Mouse (Mus musculus): ENCODE data around the gene Inpp4b. TPM values are rescaled to one million over a fixed set of nuclear protein-coding genes. Genes with fewer than 3 reads are reported as not detected.

Inpp4b gene
- polyA plus RNA-seq (2015; fragmentation: Nextera tagmentation; extraction: Ambion mirVana): 10.6 and 12.5 TPM in 2 replicates

GRCm38 (mm10) chr8:81342236-81342998, at the start of gene Inpp4b:
Inpp4b (plus strand) TSS chr8:81342556.
- Histone ChIP-seq H3K9ac (replicated peaks) (peak within 1 kb of the TSS; percentile 64), H3K9me3 (replicated peaks) (no peaks in the 10 kb centered on the region), H3K4me2 (peak within 1 kb of the TSS; percentile 94), H3K4me1 (peaks cover 18% of the 10 kb centered on the region), H3K4me3 (replicated peaks) (peak within 1 kb of the TSS; percentile 73), H3K36me3 (no peaks in the 10 kb centered on the region), H3K27me3 (replicated peaks) (no peaks in the 10 kb centered on the region), H3K27ac (replicated peaks) (peak within 1 kb of the TSS; percentile 75)
- under 1% methylated on average over 46 of the region's 46 CpGs for WGBS
- peak; percentile 89 for ATAC-seq (ENCODE audit: low FRiP score)

GRCm38 (mm10) chr8:81335250-81335649, 7.1 kb upstream of the Inpp4b start:
- Histone ChIP-seq H3K9me3 (replicated peaks) (no peaks in the 10 kb centered on the region), H3K4me3 (replicated peaks) (no peak overlapping the region), H3K36me3 (no peaks in the 10 kb centered on the region), H3K4me1 (no peaks in the 10 kb centered on the region), H3K9ac (replicated peaks) (no peak overlapping the region), H3K27me3 (replicated peaks) (no peaks in the 10 kb centered on the region), H3K27ac (replicated peaks) (no peak overlapping the region), H3K4me2 (no peak overlapping the region)
- ATAC-seq (ENCODE audit: low FRiP score): no peak
- WGBS: 78% methylated on average over 2 of the region's 2 CpGs

- WGBS: 41% methylated on average over 5 of the region's 5 CpGs
- peak overlapping the region; percentile 73 for H3K4me3 ChIP-seq (replicated peaks)
- H3K9ac ChIP-seq (replicated peaks): no peak overlapping the region; the same call in 1 of the 2 replicates
- H3K4me2 ChIP-seq: peak overlapping the region; percentile 94
- H3K4me1 ChIP-seq: peaks cover 18% of the 10 kb centered on the region
- no peak; the same call in 1 of the 2 replicates for ATAC-seq (ENCODE audit: low FRiP score)
- H3K36me3 ChIP-seq: no peaks in the 10 kb centered on the region
- no peak overlapping the region for H3K27ac ChIP-seq (replicated peaks)
- no peaks in the 10 kb centered on the region for H3K27me3 ChIP-seq (replicated peaks)
- no peaks in the 10 kb centered on the region for H3K9me3 ChIP-seq (replicated peaks)
Observed at GRCm38 (mm10) chr8:81341191-81341590, 1.2 kb upstream of the Inpp4b start.

- H3K36me3 ChIP-seq: no peaks in the 10 kb centered on the region
- no peaks in the 10 kb centered on the region for H3K9me3 ChIP-seq (replicated peaks)
- under 1% methylated on average over 22 of the region's 23 CpGs for WGBS
- peak overlapping the region; percentile 64 for H3K9ac ChIP-seq (replicated peaks)
- H3K4me1 ChIP-seq: peaks cover 18% of the 10 kb centered on the region
- no peaks in the 10 kb centered on the region for H3K27me3 ChIP-seq (replicated peaks)
- peak overlapping the region; percentile 94 for H3K4me2 ChIP-seq
- peak; percentile 81 for ATAC-seq (ENCODE audit: low FRiP score)
- H3K4me3 ChIP-seq (replicated peaks): peak overlapping the region; percentile 73
- H3K27ac ChIP-seq (replicated peaks): peak overlapping the region; percentile 75
Observed at GRCm38 (mm10) chr8:81341591-81342235, 643 bp upstream of the Inpp4b start.

GRCm38 (mm10) chr8:81342999-81343302, 595 bp downstream of the Inpp4b start:
- Histone ChIP-seq H3K4me3 (replicated peaks) (peak overlapping the region; percentile 73), H3K4me1 (peaks cover 18% of the 10 kb centered on the region), H3K36me3 (no peaks in the 10 kb centered on the region), H3K27me3 (replicated peaks) (no peaks in the 10 kb centered on the region), H3K4me2 (peak overlapping the region; percentile 94), H3K9ac (replicated peaks) (peak overlapping the region; percentile 64), H3K27ac (replicated peaks) (no peak overlapping the region), H3K9me3 (replicated peaks) (no peaks in the 10 kb centered on the region)
- ATAC-seq (ENCODE audit: low FRiP score): peak; percentile 11; the same call in 1 of the 2 replicates
- 23% methylated on average over 3 of the region's 3 CpGs for WGBS

- 93% methylated on average over 2 of the region's 2 CpGs for whole genome bisulfite sequencing
- Histone ChIP-seq H3K4me2 (peak overlapping the region; percentile 94; the same call in 1 of the 2 replicates), H3K27ac (replicated peaks) (no peak overlapping the region), H3K9me3 (replicated peaks) (no peaks in the 10 kb centered on the region), H3K27me3 (replicated peaks) (no peaks in the 10 kb centered on the region), H3K9ac (replicated peaks) (no peak overlapping the region), H3K36me3 (no peaks in the 10 kb centered on the region), H3K4me3 (replicated peaks) (no peak overlapping the region), H3K4me1 (peaks cover 18% of the 10 kb centered on the region)
- ATAC-seq (ENCODE audit: low FRiP score): no peak
Observed at GRCm38 (mm10) chr8:81345170-81345697, 2.9 kb downstream of the Inpp4b start.

- Histone ChIP-seq H3K27ac (replicated peaks) (no peak overlapping the region), H3K4me2 (no peak overlapping the region), H3K4me3 (replicated peaks) (no peak overlapping the region), H3K4me1 (no peaks in the 10 kb centered on the region), H3K9ac (replicated peaks) (no peak overlapping the region), H3K9me3 (replicated peaks) (no peaks in the 10 kb centered on the region), H3K27me3 (replicated peaks) (no peaks in the 10 kb centered on the region), H3K36me3 (no peaks in the 10 kb centered on the region)
- no peak for ATAC-seq (ENCODE audit: low FRiP score)
- 78% methylated on average over 1 of the region's 1 CpGs for WGBS
Observed at GRCm38 (mm10) chr8:81349452-81349851, 7.1 kb downstream of the Inpp4b start.

GRCm38 (mm10) chr8:81353460-81353859, 11.1 kb downstream of the Inpp4b start:
- H3K27me3 ChIP-seq (replicated peaks): no peaks in the 10 kb centered on the region
- ATAC-seq (ENCODE audit: low FRiP score): no peak
- no peak overlapping the region for H3K27ac ChIP-seq (replicated peaks)
- no peak overlapping the region for H3K9ac ChIP-seq (replicated peaks)
- no peak overlapping the region for H3K4me3 ChIP-seq (replicated peaks)
- H3K4me2 ChIP-seq: no peak overlapping the region
- WGBS: 95% methylated on average over 5 of the region's 5 CpGs
- no peaks in the 10 kb centered on the region for H3K9me3 ChIP-seq (replicated peaks)
- no peaks in the 10 kb centered on the region for H3K36me3 ChIP-seq
- no peaks in the 10 kb centered on the region for H3K4me1 ChIP-seq

- no peak overlapping the region for H3K9ac ChIP-seq (replicated peaks)
- ATAC-seq (ENCODE audit: low FRiP score): no peak
- no peaks in the 10 kb centered on the region for H3K27me3 ChIP-seq (replicated peaks)
- H3K4me3 ChIP-seq (replicated peaks): no peak overlapping the region
- H3K4me2 ChIP-seq: no peak overlapping the region
- H3K4me1 ChIP-seq: peaks cover 7% of the 10 kb centered on the region; the same call in 1 of the 2 replicates
- H3K9me3 ChIP-seq (replicated peaks): no peaks in the 10 kb centered on the region
- no peaks in the 10 kb centered on the region for H3K36me3 ChIP-seq
- 80% methylated on average over 6 of the region's 6 CpGs for WGBS
- H3K27ac ChIP-seq (replicated peaks): no peak overlapping the region
Observed at GRCm38 (mm10) chr8:81358108-81358507, 15.8 kb downstream of the Inpp4b start.

GRCm38 (mm10) chr8:81360518-81360917, 18.2 kb downstream of the Inpp4b start:
- H3K27me3 ChIP-seq (replicated peaks): no peaks in the 10 kb centered on the region
- H3K4me3 ChIP-seq (replicated peaks): no peak overlapping the region
- ATAC-seq (ENCODE audit: low FRiP score): no peak
- no peak overlapping the region for H3K27ac ChIP-seq (replicated peaks)
- H3K4me1 ChIP-seq: peaks cover 7% of the 10 kb centered on the region; the same call in 1 of the 2 replicates
- no peak overlapping the region for H3K9ac ChIP-seq (replicated peaks)
- H3K9me3 ChIP-seq (replicated peaks): no peaks in the 10 kb centered on the region
- WGBS: 63% methylated on average over 2 of the region's 2 CpGs
- H3K36me3 ChIP-seq: no peaks in the 10 kb centered on the region
- no peak overlapping the region for H3K4me2 ChIP-seq

- Histone ChIP-seq H3K4me3 (replicated peaks) (no peak overlapping the region), H3K27ac (replicated peaks) (no peak overlapping the region), H3K27me3 (replicated peaks) (no peaks in the 10 kb centered on the region), H3K4me1 (peaks cover 7% of the 10 kb centered on the region; the same call in 1 of the 2 replicates), H3K36me3 (no peaks in the 10 kb centered on the region), H3K9me3 (replicated peaks) (no peaks in the 10 kb centered on the region), H3K4me2 (no peak overlapping the region), H3K9ac (replicated peaks) (no peak overlapping the region)
- WGBS: 82% methylated on average over 2 of the region's 2 CpGs
- ATAC-seq (ENCODE audit: low FRiP score): no peak
Observed at GRCm38 (mm10) chr8:81361162-81361561, 18.8 kb downstream of the Inpp4b start.

GRCm38 (mm10) chr8:81370607-81371006, 28.3 kb downstream of the Inpp4b start:
- Histone ChIP-seq H3K4me3 (replicated peaks) (no peak overlapping the region), H3K36me3 (no peaks in the 10 kb centered on the region), H3K4me2 (no peak overlapping the region), H3K27me3 (replicated peaks) (no peaks in the 10 kb centered on the region), H3K9me3 (replicated peaks) (no peaks in the 10 kb centered on the region), H3K27ac (replicated peaks) (no peak overlapping the region), H3K9ac (replicated peaks) (no peak overlapping the region), H3K4me1 (peaks cover 10% of the 10 kb centered on the region; the same call in 1 of the 2 replicates)
- ATAC-seq (ENCODE audit: low FRiP score): no peak
- 42% methylated on average over 5 of the region's 5 CpGs for WGBS
